Mouse (Mus musculus): ENCODE data around the gene Gzmg. TPM values are rescaled to one million over a fixed set of nuclear protein-coding genes. Genes with fewer than 3 reads are reported as not detected.

The Gzmg gene
- polyA plus RNA-seq, 1 experiment, result not detected

Other genes starting within 250 kb of the Gzmg start
- 8.6 and 9.9 TPM in 2 replicates for gene Cma1, start 214.9 kb downstream of the Gzmg start, polyA plus RNA-seq (2012; rRNA removed)
- 0.07 TPM in 1 of 2 replicates, not detected in the other for gene Cma2, start 208.6 kb downstream of the Gzmg start, polyA plus RNA-seq (2012; rRNA removed)
- not detected in 2 replicates for gene Mcpt1, start 141.6 kb downstream of the Gzmg start, polyA plus RNA-seq (2012; rRNA removed)
- not detected in 2 replicates for gene Mcpt9, start 129.1 kb downstream of the Gzmg start, polyA plus RNA-seq (2012; rRNA removed)
- 0.06 TPM in 1 of 2 replicates, not detected in the other for gene Mcpt2, start 117.5 kb downstream of the Gzmg start, polyA plus RNA-seq (2012; rRNA removed)
- gene Mcpt4, start 97.3 kb downstream of the Gzmg start, polyA plus RNA-seq (2012; rRNA removed), result 6.3 and 8.4 TPM in 2 replicates
- gene Mcpt8, start 74.3 kb downstream of the Gzmg start, polyA plus RNA-seq (2012; rRNA removed), result not detected in 2 replicates
- 0.08 TPM in 1 of 2 replicates, not detected in the other for gene Ctsg, start 57.0 kb downstream of the Gzmg start, polyA plus RNA-seq (2012; rRNA removed)
- gene Gzme, start 39.0 kb downstream of the Gzmg start, polyA plus RNA-seq (2012; rRNA removed), result not detected in 2 replicates
- not detected in 2 replicates for gene Gzmd, start 27.0 kb downstream of the Gzmg start, polyA plus RNA-seq (2012; rRNA removed)
- not detected in 2 replicates for gene Gzmn, start 15.0 kb upstream of the Gzmg start, polyA plus RNA-seq (2012; rRNA removed)
- not detected in 2 replicates for gene Gzmf, start 51.8 kb upstream of the Gzmg start, polyA plus RNA-seq (2012; rRNA removed)
- gene Gzmc, start 75.1 kb upstream of the Gzmg start, polyA plus RNA-seq (2012; rRNA removed), result 0.07 TPM in 2 replicates
- 1.4 and 2.2 TPM in 2 replicates for gene Gzmb, start 102.7 kb upstream of the Gzmg start, polyA plus RNA-seq (2012; rRNA removed)
- 0.04 and 0.25 TPM in 2 replicates for gene Atp12a, start 205.5 kb upstream of the Gzmg start, polyA plus RNA-seq (2012; rRNA removed)
- 0.58 and 0.75 TPM in 2 replicates for gene Rnf17, start 243.0 kb upstream of the Gzmg start, polyA plus RNA-seq (2012; rRNA removed)